Mouse (Mus musculus) embryo, embryonic 10.5 days (tissue): ENCODE data around the gene Fam216a.
"Not testable (repeated sequence)": the region's sequence is repeated elsewhere in the genome, so short reads cannot be mapped to it uniquely, and the experiment has no call there.

ENCODE experiments used
- DNase-seq: peaks from one replicate; pipeline ENCODE4 v3.0.0-alpha.2; 2015; ENCODE audit warnings: low spot score

Fam216a gene

DNA sequence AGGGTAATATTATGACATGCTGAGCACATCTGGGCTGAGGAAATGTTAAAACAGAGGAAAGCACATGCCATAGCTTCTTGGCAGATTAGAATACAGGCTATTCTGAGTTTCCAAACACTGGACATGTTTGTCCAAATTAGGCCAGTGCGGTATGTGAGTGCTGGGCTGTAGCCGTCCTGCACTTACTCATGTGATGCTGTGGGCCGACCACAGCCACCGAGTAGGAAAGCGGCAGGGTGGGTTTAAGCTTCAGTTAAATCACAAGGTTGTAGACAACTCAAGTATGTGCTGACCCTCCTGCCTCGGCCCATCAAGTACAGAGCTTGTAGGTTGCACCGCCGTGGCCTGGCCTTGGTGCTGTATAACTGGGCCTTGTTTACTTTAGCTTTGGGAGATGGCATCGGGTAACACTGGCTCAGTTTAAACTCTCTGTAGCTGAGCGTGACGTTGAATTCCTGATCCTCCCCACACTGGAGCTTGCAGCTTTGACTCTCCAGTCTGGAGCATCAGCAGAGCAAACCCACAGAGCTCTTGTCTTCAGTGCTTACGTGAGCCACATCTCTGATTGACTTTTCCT, 51.9 kb downstream of the Fam216a start:
- DNase-seq: no peak

DNA sequence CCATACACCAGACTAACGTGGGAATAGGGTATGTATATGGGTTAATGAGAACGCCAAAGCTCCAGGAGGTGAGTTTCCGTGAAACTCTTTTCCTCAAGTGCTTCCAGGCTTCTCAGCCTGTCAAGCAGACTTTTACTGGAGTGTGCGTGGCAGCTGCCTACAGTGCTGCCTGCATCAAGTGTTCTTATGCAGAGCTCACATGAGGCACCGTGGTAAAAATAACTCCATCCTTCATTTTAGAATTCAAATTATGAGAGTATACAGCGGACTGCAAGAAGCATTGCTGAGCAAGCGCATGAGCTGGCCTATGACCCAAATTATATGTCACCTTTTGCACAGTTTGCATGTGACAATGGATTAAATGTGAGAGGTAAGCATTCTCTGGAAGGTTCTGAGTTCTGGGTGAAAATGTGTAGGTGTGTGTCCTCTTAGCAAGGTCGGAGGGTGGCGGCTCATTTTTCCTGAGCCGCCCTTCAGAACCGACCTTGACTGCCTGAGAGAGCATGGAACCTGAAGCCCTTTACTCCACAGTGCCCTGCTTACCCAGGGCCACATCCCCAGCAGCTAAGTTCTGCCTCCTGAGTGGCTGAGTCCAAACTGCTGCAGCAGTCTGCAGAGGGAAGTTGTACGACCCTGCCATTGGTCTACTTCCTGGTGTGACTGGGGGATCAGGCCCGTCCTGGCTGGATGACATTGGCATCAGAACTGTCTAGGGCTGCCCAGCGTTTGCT, 52.5 kb downstream of the Fam216a start:
- no peak for DNase-seq

GRCm38 (mm10) chr5:122318976-122319375, 53.2 kb downstream of the Fam216a start:
- DNase-seq: not testable (repeated sequence)

DNA sequence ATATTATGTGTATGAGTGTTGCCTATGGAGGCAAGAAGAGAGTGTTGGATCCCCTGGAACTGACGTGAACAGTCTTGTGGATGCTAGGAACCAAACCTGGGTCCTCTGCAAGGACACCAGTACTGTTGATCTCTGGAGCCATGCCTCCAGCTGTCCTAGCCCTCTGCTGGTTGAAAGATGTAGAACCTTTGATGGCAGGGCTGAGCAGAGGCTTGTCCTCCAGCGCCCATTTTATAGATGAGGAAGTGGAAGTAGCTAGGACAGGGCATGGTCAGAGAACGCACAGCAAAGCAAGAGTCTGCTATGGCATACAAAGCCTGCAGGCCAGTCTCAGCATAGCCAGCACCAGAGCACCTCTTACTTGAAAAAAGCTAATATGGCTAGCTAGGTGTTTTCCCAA, 54.1 kb downstream of the Fam216a start:
- peak; percentile 23 for DNase-seq

GRCm38 (mm10) chr5:122317329-122318045, 54.7 kb downstream of the Fam216a start:
- DNase-seq: no peak

DNA sequence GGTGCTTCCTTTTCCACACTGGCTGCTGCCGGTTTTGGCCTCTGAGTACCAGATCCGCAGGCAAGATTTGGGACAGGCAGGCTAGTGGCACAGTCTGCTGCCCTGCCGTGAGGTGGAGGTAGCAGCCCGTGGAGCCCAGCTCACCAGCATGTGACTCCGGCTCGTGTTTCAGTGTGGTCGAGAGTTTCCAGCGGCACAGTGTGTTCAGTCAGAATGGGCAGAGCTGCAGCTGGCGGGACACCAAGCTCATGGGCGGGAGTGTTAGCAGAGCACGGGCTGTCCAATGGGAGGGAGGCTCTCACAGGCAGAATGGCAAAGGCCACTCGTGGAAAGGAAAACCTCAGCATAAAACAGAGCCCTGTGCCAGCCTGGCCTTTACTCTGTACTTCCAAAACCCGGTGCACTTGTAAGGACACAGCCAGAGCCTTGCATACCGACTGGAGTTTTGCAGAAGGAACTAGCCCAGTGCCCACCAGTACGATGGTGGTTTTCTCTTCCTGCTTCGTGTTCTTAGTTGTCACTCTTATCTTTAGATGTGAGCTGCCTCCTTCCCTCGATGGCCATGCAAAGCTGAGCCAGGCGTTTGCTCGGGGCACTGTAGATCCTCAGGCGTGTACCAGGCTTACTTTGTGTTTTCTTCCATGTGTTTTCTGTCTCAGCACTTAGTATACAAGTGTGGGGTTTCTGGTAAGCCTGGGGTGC, 57.0 kb downstream of the Fam216a start:
- no peak for DNase-seq
